12 mouse cellular contexts compared by ENCODE assay signal in genomic region chr2:166980161-166980560, GRCm38 (mm10).
"Had no signal": no experiment of that assay in that cellular context is flagged by ENCODE, and none has a peak within 500 bp of the region (broad histone marks: within the 10 kb centered on the region; RNA-seq: fewer than 3 reads in every experiment).

No protein-coding gene starts in this region.

- ATAC-seq: lung, postnatal 0 days had no signal

- H3K36me3 ChIP-seq: liver, embryonic 15.5 days; midbrain, embryonic 12.5 days; neural tube, embryonic 15.5 days had no signal

- DNase-seq: kidney, postnatal 10 days; lung, adult 2 months; lung, postnatal 36 days; thymus, adult 2 months; thymus, postnatal 25 days had no signal

- H3K4me3 ChIP-seq: left cerebral cortex, adult 2 months; limb, embryonic 10.5 days; liver, embryonic 15.5 days; midbrain, embryonic 12.5 days; myocyte; neural tube, embryonic 15.5 days had no signal

- H3K27ac ChIP-seq: left cerebral cortex, adult 2 months; limb, embryonic 10.5 days; liver, embryonic 15.5 days; midbrain, embryonic 12.5 days; neural tube, embryonic 15.5 days had no signal
